Mouse (Mus musculus) embryonic stem cell, embryonic (primary cell): ENCODE data around the gene Samd1.

Experiments used
- CTCF ChIA-PET, 4 experiments: fragments of 300-600 bp in 2 of 4; fragments of 350-600 bp in 2 of 4; sonication (Branson Sonifier 250); formaldehyde crosslinking; loops; one replicate each; lab custom pipeline; 2022; ENCODE audit warnings: inconsistent platforms in 2 of 4; lab: Charles Lee
- POLR2A ChIA-PET, 4 experiments: fragments of 300-600 bp in 2 of 4; fragments of 350-600 bp in 2 of 4; sonication (Branson Sonifier 250); formaldehyde crosslinking; loops; one replicate each; lab custom pipeline; 2022; ENCODE audit warnings: antibody characterized with exemption in 4 of 4, inconsistent platforms in 1 of 4; lab: Charles Lee

Gene Samd1

DNA sequence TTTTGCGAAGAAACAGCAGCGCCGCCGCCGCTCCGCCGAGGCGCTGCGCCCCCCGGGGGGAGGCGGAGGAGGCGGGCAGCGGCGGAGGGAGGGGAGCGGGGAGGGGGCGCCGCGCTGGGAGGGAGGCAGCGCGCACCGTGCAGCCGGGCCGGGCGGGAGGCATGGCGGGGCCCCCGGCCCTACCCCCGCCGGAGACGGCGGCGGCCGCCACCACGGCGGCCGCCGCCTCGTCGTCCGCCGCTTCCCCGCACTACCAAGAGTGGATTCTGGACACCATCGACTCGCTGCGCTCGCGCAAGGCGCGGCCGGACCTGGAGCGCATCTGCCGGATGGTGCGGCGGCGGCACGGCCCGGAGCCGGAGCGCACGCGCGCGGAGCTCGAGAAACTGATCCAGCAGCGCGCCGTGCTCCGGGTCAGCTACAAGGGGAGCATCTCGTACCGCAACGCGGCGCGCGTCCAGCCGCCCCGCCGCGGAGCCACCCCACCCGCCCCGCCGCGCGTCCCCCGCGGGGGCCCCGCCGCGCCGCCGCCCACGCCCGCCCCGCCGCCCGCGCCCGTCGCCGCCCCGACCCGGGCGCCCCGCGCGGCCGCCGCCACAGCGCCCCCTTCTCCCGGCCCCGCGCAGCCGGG lies at the start of gene Samd1:
TSS of gene Samd1 (plus strand) at position 162 of the 631 bp plus-strand sequence.
- CTCF ChIA-PET: interaction anchor here in 3 of 4 experiments (0.6 to 1.8 kb wide), 7 partner anchors 11 to 362 kb away, joined by 3 to 14 read pairs (median 5); partner anchors contain the start of genes Asf1b (in 2 of the 3) and Gm10644 (in 2 of the 3)
- POLR2A ChIA-PET: interaction anchor here (0.6 to 3.3 kb wide), 11 partner anchors 11 to 981 kb away, joined by 3 to 20 read pairs (median 3); partner anchors contain the start of genes Asf1b (in 1 of the 4), Gm10644 (in 1 of the 4) and Rfx1 (in 1 of the 4)

- POLR2A ChIA-PET: interaction anchor here in 3 of 4 experiments (0.6 to 6.0 kb wide), 153 partner anchors 8 to 954 kb away, joined by 3 to 73 read pairs (median 4); partner anchors contain the start of genes 1700067K01Rik (in 3 of the 3), Ddx39 (in 3 of the 3), Rfx1 (in 3 of the 3) and Adgre5 (in 2 of the 3)
Measured at GRCm38 (mm10) chr8:83954749-83955105, 42.7 kb upstream of the Samd1 start.

DNA sequence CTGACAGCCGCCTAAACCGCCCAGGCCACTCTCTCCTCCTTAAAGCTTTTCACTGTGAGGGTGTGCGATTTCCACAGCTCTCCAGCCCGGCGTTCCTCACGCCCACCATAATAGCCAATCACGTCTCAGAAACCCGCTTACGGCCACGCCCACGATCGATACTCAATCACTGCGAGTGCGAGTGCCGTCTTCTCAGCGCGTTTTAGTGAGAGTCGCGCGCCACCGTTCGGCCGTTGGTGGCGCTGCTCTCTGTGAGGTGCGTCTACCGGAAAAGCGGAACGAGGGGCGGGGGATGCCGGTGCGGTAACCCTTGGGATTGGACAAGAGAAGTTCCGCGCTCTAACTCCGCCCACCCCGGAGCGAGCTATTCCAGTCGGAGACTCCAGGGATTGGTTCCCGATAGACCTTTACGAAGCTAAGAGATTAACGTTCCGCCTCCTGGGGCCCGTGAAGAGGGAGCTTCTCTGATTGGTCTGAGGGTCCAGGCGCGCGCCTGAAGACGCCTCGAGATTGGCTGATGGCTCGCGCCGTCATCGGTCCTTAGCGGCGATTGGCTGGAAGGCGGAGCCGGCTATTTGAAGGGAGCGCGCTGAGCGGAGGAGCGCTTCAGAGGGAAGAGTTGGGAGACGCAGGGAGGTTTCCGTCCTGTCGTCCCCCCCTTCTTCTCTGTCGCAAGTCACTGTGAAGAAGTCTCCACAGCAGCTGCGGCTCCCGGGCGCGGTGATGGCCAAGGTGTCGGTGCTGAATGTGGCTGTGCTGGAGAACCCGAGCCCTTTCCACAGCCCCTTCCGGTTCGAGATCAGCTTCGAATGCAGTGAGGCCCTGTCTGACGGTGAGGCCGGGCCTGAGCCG lies 42.1 kb upstream of the Samd1 start, which contains the start of the genes Gm10644 and Asf1b:
TSS of gene Gm10644 (minus strand) at position 100 of the 852 bp plus-strand sequence.
TSS of gene Asf1b (plus strand) at position 402 of the 852 bp plus-strand sequence.
- CTCF ChIA-PET: interaction anchor here (0.5 to 3.2 kb wide), 135 partner anchors 9 to 734 kb away, joined by 3 to 27 read pairs (median 5); partner anchors contain the start of genes 1700067K01Rik (in 2 of the 4), Samd1 (in 2 of the 4), 4930432K21Rik (in 1 of the 4) and Adgre5 (in 1 of the 4)
- POLR2A ChIA-PET: interaction anchor here in 3 of 4 experiments (0.5 to 6.0 kb wide), 170 partner anchors 9 to 953 kb away, joined by 3 to 73 read pairs (median 4); partner anchors contain the start of genes 1700067K01Rik (in 3 of the 3), Ddx39 (in 3 of the 3), Rfx1 (in 3 of the 3) and Adgre5 (in 2 of the 3)

More at GRCm38 (mm10) chr8:83954749-83955105, 42.7 kb upstream of the Samd1 start:
- CTCF ChIA-PET: interaction anchor here (0.5 to 3.2 kb wide), 103 partner anchors 9 to 671 kb away, joined by 3 to 27 read pairs (median 5); partner anchors contain the start of genes 1700067K01Rik (in 2 of the 4), Samd1 (in 2 of the 4), Adgre5 (in 1 of the 4) and Ccdc130 (in 1 of the 4)

GRCm38 (mm10) chr8:83955958-83956218 lies 41.6 kb upstream of the Samd1 start:
- POLR2A ChIA-PET: interaction anchor here in 3 of 4 experiments (0.7 to 6.0 kb wide), 120 partner anchors 9 to 953 kb away, joined by 3 to 73 read pairs (median 5); partner anchors contain the start of genes 1700067K01Rik (in 3 of the 3), Ddx39 (in 2 of the 3), Dnajb1 (in 2 of the 3) and Adgre5 (in 1 of the 3)
- CTCF ChIA-PET: interaction anchor here (0.5 to 3.2 kb wide), 96 partner anchors 11 to 734 kb away, joined by 3 to 27 read pairs (median 5); partner anchors contain the start of genes 1700067K01Rik (in 2 of the 4), Samd1 (in 2 of the 4), 4930432K21Rik (in 1 of the 4) and Ccdc130 (in 1 of the 4)

GRCm38 (mm10) chr8:83956789-83957188 lies 40.7 kb upstream of the Samd1 start:
- ChIA-PET CTCF (interaction anchor here in 3 of 4 experiments (0.5 to 3.2 kb wide), 11 partner anchors 9 to 217 kb away, joined by 3 to 17 read pairs (median 3); partner anchors contain the start of gene Adgre5 (in 1 of the 3)), POLR2A (interaction anchor here in 2 of 4 experiments (0.9 to 6.0 kb wide), 20 partner anchors 10 to 348 kb away, joined by 3 to 73 read pairs (median 8); partner anchors contain the start of genes 1700067K01Rik (in 1 of the 2), Ddx39 (in 1 of the 2), Dnajb1 (in 1 of the 2) and Prkaca (in 1 of the 2))

DNA sequence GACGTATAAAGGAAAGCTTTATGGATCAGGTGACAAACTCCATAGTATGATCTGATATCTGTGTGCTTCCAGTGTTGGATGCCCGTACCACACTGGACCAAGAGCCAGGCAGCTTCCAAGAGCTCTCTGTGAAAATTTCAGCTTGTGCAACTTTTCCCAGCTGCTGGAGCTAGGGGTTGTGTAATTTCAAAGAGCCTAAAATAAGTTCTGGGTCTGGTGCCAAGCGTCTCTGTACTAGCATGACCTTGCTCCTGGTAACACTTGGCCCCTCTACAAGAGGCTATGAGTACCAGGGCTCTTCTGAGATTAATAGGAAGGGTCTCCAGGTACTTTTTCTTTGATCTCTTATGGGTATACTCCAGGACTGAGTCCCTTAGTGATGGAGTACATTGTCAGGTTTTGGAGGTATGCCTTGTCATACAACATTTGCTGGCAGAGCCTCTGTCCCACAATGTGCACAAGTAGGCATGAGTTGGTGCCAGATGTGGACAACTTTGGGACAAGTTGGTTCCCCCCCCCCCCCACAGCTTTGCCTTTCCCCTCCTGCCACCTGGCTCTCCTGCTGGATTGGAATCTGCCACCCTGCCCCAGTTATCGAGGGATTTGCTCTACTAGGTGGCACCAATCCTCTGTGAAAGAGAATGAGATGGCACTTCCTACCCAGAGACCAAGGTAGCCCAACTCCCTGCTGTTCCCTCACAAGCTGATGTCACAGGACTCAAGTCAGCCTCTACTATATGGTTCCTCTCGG lies 33.3 kb upstream of the Samd1 start:
- CTCF ChIA-PET: interaction anchor here in 3 of 4 experiments (0.5 to 0.9 kb wide), 3 partner anchors 9 to 646 kb away, joined by 3 to 4 read pairs (median 3); partner anchors contain the start of genes Asf1b (in 2 of the 3) and Gm10644 (in 2 of the 3)
- POLR2A ChIA-PET: interaction anchor here in 3 of 4 experiments (0.9 to 9.9 kb wide), 5 partner anchors 9 to 298 kb away, joined by 3 to 63 read pairs (median 8); partner anchors contain the start of genes Asf1b (in 3 of the 3) and Gm10644 (in 3 of the 3)

- POLR2A ChIA-PET: interaction anchor here in 2 of 4 experiments (0.6 to 9.9 kb wide), 4 partner anchors 10 to 27 kb away, joined by 3 to 63 read pairs (median 6); partner anchors contain the start of genes Asf1b (in 1 of the 2) and Gm10644 (in 1 of the 2)
- CTCF ChIA-PET: interaction anchor here in 1 of 4 experiments (1.2 kb wide), 1 partner anchor 13 kb away, joined by 5 read pairs; the partner anchor contains the start of genes Asf1b and Gm10644
Measured at GRCm38 (mm10) chr8:83967701-83968100, 29.8 kb upstream of the Samd1 start.

DNA sequence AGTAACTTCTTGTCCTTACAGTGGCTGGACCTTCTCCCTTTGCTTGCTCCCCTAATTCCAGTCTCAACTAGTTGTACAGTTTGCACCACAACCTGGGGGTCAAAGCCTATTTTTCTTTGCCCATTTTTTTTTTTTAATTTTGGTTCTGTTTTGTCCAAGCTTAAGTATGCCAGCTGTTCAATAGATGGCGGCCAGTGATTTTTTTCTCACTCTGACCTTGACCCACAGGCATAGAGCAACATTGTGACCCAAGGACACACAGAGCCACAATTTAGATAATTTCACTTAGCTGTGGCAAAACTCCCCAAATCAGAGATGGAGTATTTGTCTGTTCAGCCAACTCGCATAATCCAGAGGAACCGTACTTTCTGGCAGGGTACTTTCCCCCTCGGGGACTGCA lies 26.4 kb upstream of the Samd1 start:
- ChIA-PET CTCF (interaction anchor here in 1 of 4 experiments (1.5 kb wide), 1 partner anchor 16 kb away, joined by 7 read pairs; the partner anchor contains the start of genes Asf1b and Gm10644), POLR2A (interaction anchor here in 3 of 4 experiments (0.6 to 9.9 kb wide), 7 partner anchors 9 to 39 kb away, joined by 3 to 63 read pairs (median 4); partner anchors contain the start of genes Asf1b (in 2 of the 3) and Gm10644 (in 2 of the 3))

DNA sequence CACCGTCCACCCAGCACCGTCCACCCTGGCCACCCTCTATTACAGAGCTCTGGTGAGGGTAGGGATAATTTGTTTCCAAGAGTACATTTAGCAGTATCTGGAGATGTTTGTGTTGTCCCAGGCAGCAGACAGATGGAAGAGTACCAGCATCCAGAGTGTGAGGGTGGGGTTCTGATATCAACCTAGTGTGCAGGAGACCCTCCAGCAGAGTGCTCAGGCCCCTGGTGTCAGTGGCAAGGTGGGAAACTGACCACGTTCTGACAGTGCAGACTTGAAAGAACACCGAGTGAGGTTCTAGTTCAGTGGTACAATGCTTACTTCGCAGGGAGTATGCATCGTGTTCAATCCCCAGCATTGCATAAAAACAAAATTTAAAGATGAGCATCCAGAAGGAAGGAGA lies 25.8 kb upstream of the Samd1 start:
- CTCF ChIA-PET: interaction anchor here in 1 of 4 experiments (0.5 to 1.5 kb wide), 2 partner anchors 17 to 69 kb away, joined by 3 to 7 read pairs; partner anchors contain the start of genes Asf1b and Gm10644
- POLR2A ChIA-PET: interaction anchor here in 3 of 4 experiments (0.5 to 9.9 kb wide), 7 partner anchors 9 to 133 kb away, joined by 3 to 63 read pairs (median 7); partner anchors contain the start of genes Asf1b (in 2 of the 3), Gm10644 (in 2 of the 3) and Dcaf15 (in 1 of the 3)

DNA sequence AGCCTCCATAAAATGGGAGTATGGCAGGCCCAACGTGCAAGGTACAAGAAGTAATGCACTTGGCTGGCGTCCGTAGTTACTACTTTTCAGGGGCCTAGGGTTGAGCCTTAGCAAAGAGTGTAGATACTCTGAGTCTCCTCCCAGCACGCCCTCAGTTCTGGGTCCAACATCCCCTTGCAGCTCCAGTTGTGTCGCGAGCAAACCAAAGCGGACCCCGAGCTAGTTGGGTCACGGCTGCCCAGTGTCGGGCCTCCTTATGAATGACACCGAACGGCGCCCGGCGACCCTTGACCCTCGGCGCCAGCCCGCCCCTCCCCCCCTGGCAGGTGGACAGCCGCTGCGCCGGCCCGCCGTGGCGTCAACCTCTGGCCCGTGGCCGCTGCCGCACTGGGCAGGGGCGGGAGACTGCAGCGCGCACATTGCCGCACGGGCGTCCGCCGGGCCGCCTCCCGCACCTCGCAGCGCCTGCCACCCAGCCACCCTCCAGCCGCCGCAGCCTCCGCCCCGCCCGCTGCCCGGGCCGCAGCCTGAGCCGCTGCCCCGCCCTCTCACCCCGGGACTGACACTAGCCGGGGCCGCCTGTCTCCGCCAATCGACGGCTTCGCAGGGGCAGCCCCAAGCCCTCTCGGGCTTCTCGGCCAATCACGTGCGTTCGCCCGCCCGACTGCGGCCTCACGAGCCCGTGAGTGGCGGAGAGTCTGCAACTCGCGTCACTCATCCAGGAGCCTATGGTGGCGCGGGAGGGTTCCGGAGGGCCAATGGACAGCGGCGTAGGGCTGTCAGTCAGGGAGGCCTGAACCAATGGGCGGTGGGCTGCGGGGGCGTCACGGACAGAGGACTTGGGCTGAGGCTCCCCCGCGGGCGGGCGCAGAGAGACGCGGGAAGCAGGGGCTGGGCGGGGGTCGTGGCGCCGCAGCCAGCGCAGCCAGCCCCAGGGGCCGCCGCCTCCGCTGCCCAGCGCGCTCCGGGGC lies 25.0 kb upstream of the Samd1 start, which contains the start of gene Prkaca:
TSS of gene Prkaca (plus strand) at position 844 of the 971 bp plus-strand sequence.
- ChIA-PET CTCF (interaction anchor here in 1 of 4 experiments (0.5 to 1.5 kb wide), 2 partner anchors 17 to 70 kb away, joined by 3 to 7 read pairs; partner anchors contain the start of genes Asf1b and Gm10644), POLR2A (interaction anchor here in 3 of 4 experiments (0.5 to 9.9 kb wide), 7 partner anchors 10 to 196 kb away, joined by 3 to 63 read pairs (median 8); partner anchors contain the start of genes Asf1b (in 2 of the 3), Gm10644 (in 2 of the 3) and Dcaf15 (in 1 of the 3))

- ChIA-PET POLR2A (interaction anchor here (0.5 to 4.9 kb wide), 14 partner anchors 10 to 944 kb away, joined by 3 to 34 read pairs (median 5); partner anchors contain the start of genes Asf1b (in 1 of the 4) and Gm10644 (in 1 of the 4)), CTCF (interaction anchor here in 3 of 4 experiments (0.7 to 0.9 kb wide), 3 partner anchors 18 to 188 kb away, joined by 3 to 8 read pairs (median 4); partner anchors contain the start of genes Asf1b (in 1 of the 3) and Gm10644 (in 1 of the 3))
Measured at GRCm38 (mm10) chr8:83973161-83974031, 24.1 kb upstream of the Samd1 start.

GRCm38 (mm10) chr8:83974521-83974920 lies 23.0 kb upstream of the Samd1 start:
- ChIA-PET POLR2A (interaction anchor here (0.5 to 4.9 kb wide), 15 partner anchors 11 to 782 kb away, joined by 3 to 34 read pairs (median 4); partner anchors contain the start of genes Asf1b (in 2 of the 4) and Gm10644 (in 2 of the 4)), CTCF (interaction anchor here in 3 of 4 experiments (0.6 to 4.4 kb wide), 5 partner anchors 19 to 268 kb away, joined by 4 to 21 read pairs (median 5); partner anchors contain the start of genes Asf1b (in 2 of the 3) and Gm10644 (in 2 of the 3))
